Mouse (Mus musculus) left cerebral cortex, adult 2 months (tissue): Measurements from ENCODE around the gene Col5a2. TPM values are rescaled to one million over a fixed set of nuclear protein-coding genes. Genes with fewer than 3 reads are reported as not detected.

ENCODE experiments used
- DNase-seq, 2 experiments: peaks; one replicate each; pipeline ENCODE4 v3.0.0; 2021 to 2022; ENCODE audit warnings: low spot score in 2 of 2, mixed read lengths in 1 of 2; ENCODE audit errors: extremely low spot score in 1 of 2
- H3K27ac ChIP-seq: fragments of 200-600 bp; 2 replicates; pipeline ENCODE4 v1.8.1; 2022
- H3K4me3 ChIP-seq: fragments of 200-600 bp; 2 replicates; pipeline ENCODE4 v1.8.1; 2022
- CTCF ChIP-seq: fragments of 200-600 bp; IDR thresholded peaks from 2 replicates; pipeline ENCODE4 v1.8.1; 2022; ENCODE audit warnings: antibody characterized with exemption, mild to moderate bottlenecking, moderate library complexity
- intact Hi-C: fragments of 180-260 bp; cut with DNase I; formaldehyde crosslinking; loops from one replicate; pipeline ENCODE4 v1.15.1; 2025
- total RNA-seq, 2 experiments: library from RNA; stranded (reverse); gene quantifications; 2 replicates each; pipeline ENCODE4 v1.2.3; 2021

Col5a2 gene
- total RNA-seq, 2 experiments from 2014 or later = 2.5 to 2.8 TPM

GRCm38 (mm10) chr1:45423915-45424314 is 79.2 kb downstream of the Col5a2 start:
- no peak overlapping the region for H3K27ac ChIP-seq
- DNase-seq = no peak
- intact Hi-C loops = no loop called here
- no peak for TF ChIP-seq CTCF
- H3K4me3 ChIP-seq = no peak overlapping the region

DNA sequence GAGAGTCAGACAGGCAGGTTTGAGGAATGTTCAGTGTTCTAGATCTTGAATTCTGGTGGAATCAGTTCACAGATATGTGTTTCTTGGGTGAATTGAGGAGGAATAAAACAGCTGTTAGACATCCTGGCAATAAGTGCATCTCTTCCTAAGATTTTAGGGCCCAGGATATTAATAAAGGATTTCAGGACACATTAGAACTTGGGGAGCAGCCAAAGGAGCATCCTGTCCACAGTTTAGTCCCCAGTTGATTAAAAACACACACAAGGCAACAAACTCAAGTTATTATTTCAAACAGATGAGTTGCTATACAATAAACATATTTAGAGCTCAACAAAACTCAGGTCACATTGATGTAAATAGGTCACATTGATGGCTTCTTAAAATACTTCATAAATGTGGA is 82.5 kb downstream of the Col5a2 start:
- no peak overlapping the region for H3K4me3 ChIP-seq
- intact Hi-C loops = no loop called here
- DNase-seq = no peak
- no peak overlapping the region for H3K27ac ChIP-seq
- no peak for TF ChIP-seq CTCF

DNA sequence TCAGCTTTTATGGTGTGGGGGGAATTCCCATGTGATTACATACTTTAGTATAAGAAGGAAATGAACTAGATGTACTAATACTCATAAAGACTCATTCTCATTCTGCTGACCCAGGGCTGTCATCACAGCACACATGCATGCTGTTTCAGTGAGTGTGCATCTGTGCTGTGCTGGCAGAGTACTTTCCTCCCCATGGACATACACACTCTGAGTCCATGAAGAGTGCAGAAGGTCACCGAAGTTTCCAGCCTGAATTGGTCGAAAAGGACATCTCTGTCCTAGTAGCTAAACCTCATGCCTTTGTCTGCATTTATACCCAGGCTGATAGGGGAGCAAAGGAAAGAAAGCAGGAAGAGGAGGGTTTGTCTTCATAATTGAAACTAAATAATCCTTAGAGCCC is 83.2 kb downstream of the Col5a2 start:
- no peak for DNase-seq
- intact Hi-C loops = no loop called here
- H3K4me3 ChIP-seq = no peak overlapping the region
- TF ChIP-seq CTCF = no peak
- no peak overlapping the region for H3K27ac ChIP-seq

- intact Hi-C loops = no loop called here
These were observed 121.2 kb downstream of the Col5a2 start for GRCm38 (mm10) chr1:45381866-45382265.

DNA sequence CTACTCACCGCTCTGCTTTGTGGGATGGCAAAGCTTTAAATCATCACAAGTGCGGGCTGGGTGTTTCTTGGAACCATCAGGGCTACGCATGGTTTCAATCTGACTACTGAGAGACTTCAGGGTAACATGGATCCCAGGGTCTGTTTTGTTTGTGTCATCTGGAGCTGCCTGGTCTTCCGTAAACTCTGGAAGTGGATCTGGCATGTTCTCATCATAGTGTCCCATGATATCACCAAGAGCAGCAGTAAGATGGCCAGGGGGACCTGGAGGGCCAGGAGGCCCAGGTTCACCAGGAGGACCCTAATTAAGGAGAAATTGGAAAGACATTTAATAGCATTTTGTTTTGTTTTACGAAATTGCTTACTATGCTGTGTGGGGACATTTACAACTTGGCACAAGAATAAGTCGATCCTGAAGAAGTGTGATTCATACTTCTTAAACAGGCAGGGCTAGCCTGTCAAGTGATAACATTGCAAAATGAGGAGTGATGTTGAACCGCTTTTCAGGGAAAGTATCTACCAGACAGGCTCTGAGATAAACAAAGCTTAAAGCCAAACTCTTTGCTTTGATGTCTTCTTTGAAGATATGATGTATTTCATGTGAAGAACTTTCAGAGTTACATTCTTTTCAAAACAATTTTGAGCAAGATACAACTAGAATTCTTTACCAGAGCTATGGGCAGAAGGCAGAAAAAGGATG is 122.9 kb downstream of the Col5a2 start:
- intact Hi-C loops = no loop called here
- no peak for TF ChIP-seq CTCF
- Histone ChIP-seq H3K4me3 (no peak overlapping the region), H3K27ac (no peak overlapping the region)
- no peak for DNase-seq

More at GRCm38 (mm10) chr1:45381866-45382265, 121.2 kb downstream of the Col5a2 start:
- H3K4me3 ChIP-seq = no peak overlapping the region
- H3K27ac ChIP-seq = no peak overlapping the region
- no peak for TF ChIP-seq CTCF
- DNase-seq = no peak

GRCm38 (mm10) chr1:45365427-45365826 is 137.7 kb downstream of the Col5a2 start:
- no peak for DNase-seq
- no peak overlapping the region for H3K4me3 ChIP-seq
- intact Hi-C loops = no loop called here
- no peak for TF ChIP-seq CTCF
- no peak overlapping the region for H3K27ac ChIP-seq

GRCm38 (mm10) chr1:45363274-45363673 is 139.8 kb downstream of the Col5a2 start:
- no peak overlapping the region for H3K27ac ChIP-seq
- no peak overlapping the region for H3K4me3 ChIP-seq
- TF ChIP-seq CTCF = no peak
- intact Hi-C loops = no loop called here
- DNase-seq = no peak

- Histone ChIP-seq H3K27ac (no peak overlapping the region), H3K4me3 (no peak overlapping the region)
- intact Hi-C loops = no loop called here
- DNase-seq = no peak
- TF ChIP-seq CTCF = no peak
These were observed 143.4 kb downstream of the Col5a2 start for GRCm38 (mm10) chr1:45359673-45360072.

DNA sequence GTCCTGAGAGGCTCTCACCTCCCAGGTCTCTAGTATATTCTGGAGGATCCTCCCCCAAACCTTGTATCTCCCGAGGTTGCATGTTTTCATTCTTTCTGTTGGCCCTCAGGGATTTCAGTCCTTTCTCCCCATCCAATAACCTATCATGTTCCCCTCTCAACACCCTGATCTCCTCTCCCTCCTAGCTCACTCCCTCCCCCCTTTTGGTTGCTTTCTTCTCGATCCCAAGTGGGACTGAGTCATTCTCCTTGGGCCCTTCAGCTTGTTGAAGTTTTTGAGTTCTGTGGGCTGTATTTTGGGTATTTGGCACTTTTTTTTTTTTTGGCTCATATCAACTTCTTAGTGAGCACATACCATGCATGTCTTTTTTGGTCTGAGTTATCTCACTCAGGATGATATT is 143.9 kb downstream of the Col5a2 start:
- H3K27ac ChIP-seq = no peak overlapping the region
- H3K4me3 ChIP-seq = no peak overlapping the region
- no peak for TF ChIP-seq CTCF
- no peak for DNase-seq
- intact Hi-C loops = no loop called here

DNA sequence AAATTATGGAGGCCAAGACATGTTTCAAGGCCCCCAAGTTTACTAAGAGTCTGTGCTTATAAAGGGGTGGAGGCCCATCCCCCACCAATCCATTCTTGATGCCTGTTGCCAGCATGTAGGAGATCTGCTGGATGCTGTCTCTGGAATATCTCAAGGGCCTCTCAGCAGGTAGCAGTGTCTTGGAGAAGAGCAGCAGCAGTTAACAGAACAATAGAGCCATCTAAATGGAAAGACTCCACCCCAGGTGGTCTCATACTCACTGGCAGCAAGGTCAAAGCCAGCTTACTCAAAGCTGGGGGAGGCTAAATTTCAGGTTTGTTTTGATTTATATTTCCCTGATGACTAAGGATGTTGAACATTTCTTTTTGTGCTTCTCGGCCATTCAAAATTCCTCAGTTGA is 145.1 kb downstream of the Col5a2 start:
- TF ChIP-seq CTCF = no peak
- Histone ChIP-seq H3K4me3 (no peak overlapping the region), H3K27ac (no peak overlapping the region)
- DNase-seq = no peak
- intact Hi-C loops = no loop called here

DNA sequence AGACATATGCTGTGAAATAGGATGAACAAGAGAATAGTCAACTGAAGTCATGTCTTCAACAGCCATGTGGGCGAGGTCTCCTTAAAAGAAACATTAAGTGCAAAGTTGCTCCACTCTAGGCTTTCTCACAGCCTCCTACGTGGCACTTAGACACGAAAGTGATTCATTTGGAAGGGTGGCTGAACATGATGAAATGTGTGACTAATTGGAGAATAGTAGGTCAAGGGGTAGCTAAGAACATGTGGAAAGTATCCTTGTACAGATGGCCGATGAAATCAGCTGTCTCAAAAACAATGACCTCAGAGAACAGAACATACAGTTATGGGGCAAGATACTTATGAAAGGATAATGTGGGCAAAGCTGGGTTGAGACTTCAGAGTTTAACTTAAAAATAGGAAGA is 147.1 kb downstream of the Col5a2 start:
- H3K27ac ChIP-seq = no peak overlapping the region
- TF ChIP-seq CTCF = no peak
- intact Hi-C loops = no loop called here
- H3K4me3 ChIP-seq = no peak overlapping the region
- DNase-seq = no peak

DNA sequence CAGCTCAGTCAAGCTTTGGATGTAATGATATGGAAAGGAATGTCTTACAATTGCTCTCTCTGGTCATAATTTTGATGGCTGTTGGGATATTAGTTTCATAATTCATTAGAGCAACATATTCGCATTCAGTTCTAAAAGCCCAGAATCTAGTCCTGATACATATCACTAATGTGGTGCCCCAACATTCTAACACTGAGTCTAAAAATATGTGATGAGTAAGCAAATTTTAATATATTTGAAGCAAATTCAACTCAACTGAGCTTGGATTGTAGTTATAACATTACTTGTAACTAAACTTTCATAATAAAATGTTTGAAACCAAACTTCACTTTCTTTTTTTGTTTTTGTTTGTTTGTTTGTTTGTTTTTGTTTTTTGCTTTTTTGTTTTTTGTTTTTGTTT is 173.9 kb downstream of the Col5a2 start:
- no peak overlapping the region for H3K4me3 ChIP-seq
- H3K27ac ChIP-seq = no peak overlapping the region
- intact Hi-C loops = no loop called here
- no peak for TF ChIP-seq CTCF
- no peak for DNase-seq

Other genes starting within 250 kb of the Col5a2 start
- 1 to 10 TPM; 5.9 TPM for gene Col3a1, start 191.7 kb downstream of the Col5a2 start, total RNA-seq